Mouse (Mus musculus): ENCODE results near the gene Col11a2.

DNA sequence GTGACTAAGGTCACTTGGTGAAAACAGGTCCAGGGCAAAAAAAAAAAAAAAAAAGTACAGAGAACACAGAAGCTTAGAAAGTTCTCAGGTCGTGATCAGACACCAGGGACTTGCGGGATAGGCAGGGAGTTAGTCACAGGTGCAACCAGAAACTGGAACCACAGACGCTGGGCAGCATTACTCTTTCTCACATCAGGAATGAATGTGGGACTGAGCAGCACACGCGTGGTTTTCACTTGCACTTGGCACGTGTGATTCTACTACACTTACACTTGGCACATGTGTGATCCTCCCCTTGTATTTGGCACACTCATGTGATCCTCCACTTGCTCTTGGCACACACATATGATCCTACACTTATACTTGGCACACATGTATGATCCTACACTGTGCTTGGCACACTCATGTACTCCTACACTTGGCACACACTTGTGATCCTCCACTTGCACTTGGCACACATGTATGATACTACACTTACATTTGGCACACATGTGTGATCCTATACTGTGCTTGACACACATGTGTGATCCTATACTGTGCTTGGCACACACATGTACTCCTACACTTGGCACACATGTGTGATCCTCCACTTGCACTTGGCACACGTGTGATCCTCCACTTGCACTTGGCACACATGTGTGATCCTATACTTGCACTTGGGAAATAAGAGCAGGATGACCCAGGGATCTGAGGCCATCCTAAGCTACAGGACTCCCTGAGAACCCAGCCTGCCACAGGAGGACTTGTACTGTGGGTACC, 68.1 kb downstream of the Col11a2 start:
- TF ChIP-seq CTCF (IDR thresholded peaks at IDR 0.05; ENCODE audit: borderline replicate concordance, insufficient read depth, low read length) (no peak), POLR2A (IDR thresholded peaks at IDR 0.05; ENCODE audit: low read depth, low read length) (0 out of 2 replicates have a peak, but pooled peaks have one; percentile 42)
